Mouse (Mus musculus) hindbrain, embryonic 13.5 days (tissue): ENCODE measurements around the gene Zfp868. TPM values are rescaled to one million over a fixed set of nuclear protein-coding genes. Genes with fewer than 3 reads are reported as not detected.

Experiments used
- polyA plus RNA-seq: library from polyadenylated mRNA; unstranded; fragments of >200 nt; fragmentation: Nextera tagmentation; extraction: Ambion mirVana; gene quantifications from 2 replicates; pipeline ENCODE4 v1.2.1, GENCODE M21; 2015

Gene Zfp868
- polyA plus RNA-seq, 1 experiment from 2014 or later, result 47.7 TPM

Other genes with a start within 250 kb of the Zfp868 start
- 0.08 TPM in 1 of 2 replicates, not detected in the other for gene Gm9495, start 172.0 kb downstream of the Zfp868 start, polyA plus RNA-seq
- gene Gm7697, start 102.6 kb downstream of the Zfp868 start, polyA plus RNA-seq, result not detected in 2 replicates
- gene Zfp964, start 28.9 kb upstream of the Zfp868 start, polyA plus RNA-seq, result 2.4 and 3.0 TPM in 2 replicates
- 26.1 and 27.0 TPM in 2 replicates for gene Zfp869, start 85.2 kb upstream of the Zfp868 start, polyA plus RNA-seq
- gene Zfp963, start 124.4 kb upstream of the Zfp868 start, polyA plus RNA-seq, result 7.8 and 8.6 TPM in 2 replicates
- 0.34 TPM in 1 of 2 replicates, not detected in the other for gene Gm20422, start 149.3 kb upstream of the Zfp868 start, polyA plus RNA-seq
- 47.8 and 47.9 TPM in 2 replicates for gene Atp13a1, start 165.6 kb upstream of the Zfp868 start, polyA plus RNA-seq
- 42.9 and 44.0 TPM in 2 replicates for gene Zfp866, start 165.6 kb upstream of the Zfp868 start, polyA plus RNA-seq
- gene Gmip, start 183.1 kb upstream of the Zfp868 start, polyA plus RNA-seq, result 31.5 and 34.1 TPM in 2 replicates
- gene Lpar2, start 196.9 kb upstream of the Zfp868 start, polyA plus RNA-seq, result 0.78 and 0.83 TPM in 2 replicates
- 62.9 and 69.2 TPM in 2 replicates for gene Pbx4, start 206.9 kb upstream of the Zfp868 start, polyA plus RNA-seq